Mouse (Mus musculus): ENCODE data around the gene Zmat5. TPM values are rescaled to one million over a fixed set of nuclear protein-coding genes. Genes with fewer than 3 reads are reported as not detected.

Gene Zmat5
- polyA plus RNA-seq, 1 experiment = 55.1 TPM

DNA sequence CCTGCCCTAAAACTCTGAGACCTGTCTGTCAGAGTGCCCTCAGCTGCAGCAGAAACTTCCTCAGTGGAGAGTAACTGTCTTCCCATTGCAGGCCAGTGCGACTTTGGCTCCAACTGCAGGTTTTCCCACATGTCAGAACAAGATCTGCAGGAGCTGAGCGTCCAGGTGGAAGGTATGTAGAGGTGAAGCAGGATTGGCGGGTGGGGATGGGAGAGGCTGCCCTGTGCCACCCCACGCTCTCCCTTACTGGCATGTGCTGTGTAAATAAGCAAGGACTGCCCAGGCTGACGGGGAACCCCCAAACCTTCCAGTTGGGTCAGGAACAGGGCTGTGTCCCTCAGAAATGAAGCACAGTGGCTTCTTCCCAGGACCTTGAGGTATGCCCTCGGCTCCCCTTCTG lies 25.6 kb downstream of the Zmat5 start:
- TF ChIP-seq POLR2A (IDR thresholded peaks at IDR 0.05; ENCODE audit: borderline replicate concordance, extremely low read depth, low read depth, low read length) (no peak), CTCF (IDR thresholded peaks at IDR 0.05; ENCODE audit: insufficient read depth, low read length) (no peak)
- 68% methylated on average over 6 of the region's 6 CpGs for WGBS
- no peak for DNase-seq
- Histone ChIP-seq H3K4me1 (ENCODE audit: control insufficient read depth, insufficient read depth, low read length) (peaks cover 6% of the 10 kb centered on the region), H3K4me3 (replicated peaks; ENCODE audit: extremely low read depth, low read depth, low read length) (no peak overlapping the region)

DNA sequence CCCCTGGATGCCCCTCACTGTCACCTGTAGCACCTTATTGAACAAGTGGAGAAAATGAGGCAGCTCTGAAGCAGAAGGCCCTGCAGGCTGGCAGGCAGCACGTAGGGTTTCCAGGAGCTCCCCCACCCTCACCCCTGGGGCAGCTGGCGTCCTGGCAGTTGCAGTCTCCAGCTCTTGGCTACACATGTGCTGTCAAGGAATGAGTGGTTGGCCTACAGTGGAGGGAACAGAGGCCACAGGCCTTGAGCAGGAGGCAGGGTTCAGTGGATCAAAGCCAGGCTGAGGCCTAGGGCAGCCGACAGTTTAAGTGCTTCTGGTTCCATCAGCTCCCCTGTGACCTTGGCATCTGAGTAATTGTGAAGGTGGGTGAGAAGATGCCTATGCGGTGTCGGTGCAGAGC lies 26.4 kb downstream of the Zmat5 start:
- DNase-seq = no peak
- no peak overlapping the region for H3K4me3 ChIP-seq (replicated peaks; ENCODE audit: extremely low read depth, low read depth, low read length)
- H3K4me1 ChIP-seq (ENCODE audit: control insufficient read depth, insufficient read depth, low read length) = peaks cover 6% of the 10 kb centered on the region
- WGBS = 79% methylated on average over 5 of the region's 5 CpGs
- TF ChIP-seq POLR2A (IDR thresholded peaks at IDR 0.05; ENCODE audit: borderline replicate concordance, extremely low read depth, low read depth, low read length) (no peak), CTCF (IDR thresholded peaks at IDR 0.05; ENCODE audit: insufficient read depth, low read length) (no peak)

DNA sequence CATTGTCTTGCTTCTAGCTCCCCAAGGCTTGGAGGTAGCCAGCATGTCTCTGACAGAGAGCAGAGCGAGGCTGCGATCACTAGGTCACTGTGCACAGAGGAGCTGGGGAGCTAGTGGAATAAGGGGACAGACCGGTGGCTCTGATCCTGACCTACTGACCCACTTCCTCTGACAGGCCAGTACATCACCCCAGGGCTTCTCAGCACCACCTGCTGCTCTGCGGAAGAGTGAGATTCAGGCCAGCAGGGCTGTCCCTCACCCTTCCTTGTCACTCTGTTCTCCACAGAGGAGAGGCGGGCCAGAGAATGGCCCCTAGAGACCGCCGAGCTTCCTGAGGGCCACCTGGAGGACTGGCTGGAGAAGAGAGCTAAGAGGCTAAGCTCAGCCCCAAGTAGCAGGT lies 27.3 kb downstream of the Zmat5 start:
- Histone ChIP-seq H3K4me1 (ENCODE audit: control insufficient read depth, insufficient read depth, low read length) (peaks cover 6% of the 10 kb centered on the region), H3K4me3 (replicated peaks; ENCODE audit: extremely low read depth, low read depth, low read length) (no peak overlapping the region)
- 88% methylated on average over 7 of the region's 7 CpGs for WGBS
- no peak for TF ChIP-seq POLR2A (IDR thresholded peaks at IDR 0.05; ENCODE audit: borderline replicate concordance, extremely low read depth, low read depth, low read length)
- no peak for TF ChIP-seq CTCF (IDR thresholded peaks at IDR 0.05; ENCODE audit: insufficient read depth, low read length)
- no peak for DNase-seq

GRCm38 (mm10) chr11:4734179-4734578 lies 29.7 kb downstream of the Zmat5 start:
- H3K4me3 ChIP-seq (replicated peaks; ENCODE audit: extremely low read depth, low read depth, low read length) = no peak overlapping the region
- TF ChIP-seq POLR2A (IDR thresholded peaks at IDR 0.05; ENCODE audit: borderline replicate concordance, extremely low read depth, low read depth, low read length) (no peak), CTCF (IDR thresholded peaks at IDR 0.05; ENCODE audit: insufficient read depth, low read length) (no peak)
- peaks cover 6% of the 10 kb centered on the region for H3K4me1 ChIP-seq (ENCODE audit: control insufficient read depth, insufficient read depth, low read length)
- 54% methylated on average over 12 of the region's 12 CpGs for WGBS
- no peak for DNase-seq

- DNase-seq = no peak
- Histone ChIP-seq H3K4me1 (ENCODE audit: control insufficient read depth, insufficient read depth, low read length) (no peaks in the 10 kb centered on the region), H3K4me3 (replicated peaks; ENCODE audit: extremely low read depth, low read depth, low read length) (no peak overlapping the region)
- no peak for TF ChIP-seq CTCF (IDR thresholded peaks at IDR 0.05; ENCODE audit: insufficient read depth, low read length)
- no peak for TF ChIP-seq POLR2A (IDR thresholded peaks at IDR 0.05; ENCODE audit: borderline replicate concordance, extremely low read depth, low read depth, low read length)
- 70% methylated on average over 6 of the region's 6 CpGs for WGBS
Measured at GRCm38 (mm10) chr11:4736355-4736754, 31.9 kb downstream of the Zmat5 start.

GRCm38 (mm10) chr11:4737682-4738081 lies 33.2 kb downstream of the Zmat5 start:
- H3K4me3 ChIP-seq (replicated peaks; ENCODE audit: extremely low read depth, low read depth, low read length) = no peak overlapping the region
- 77% methylated on average over 10 of the region's 10 CpGs for WGBS
- DNase-seq = no peak
- no peak for TF ChIP-seq CTCF (IDR thresholded peaks at IDR 0.05; ENCODE audit: insufficient read depth, low read length)
- no peak for TF ChIP-seq POLR2A (IDR thresholded peaks at IDR 0.05; ENCODE audit: borderline replicate concordance, extremely low read depth, low read depth, low read length)
- H3K4me1 ChIP-seq (ENCODE audit: control insufficient read depth, insufficient read depth, low read length) = no peaks in the 10 kb centered on the region

GRCm38 (mm10) chr11:4738719-4739118 lies 34.2 kb downstream of the Zmat5 start:
- TF ChIP-seq POLR2A (IDR thresholded peaks at IDR 0.05; ENCODE audit: borderline replicate concordance, extremely low read depth, low read depth, low read length) (no peak), CTCF (IDR thresholded peaks at IDR 0.05; ENCODE audit: insufficient read depth, low read length) (no peak)
- Histone ChIP-seq H3K4me1 (ENCODE audit: control insufficient read depth, insufficient read depth, low read length) (no peaks in the 10 kb centered on the region), H3K4me3 (replicated peaks; ENCODE audit: extremely low read depth, low read depth, low read length) (no peak overlapping the region)
- DNase-seq = no peak
- 94% methylated on average over 16 of the region's 16 CpGs for WGBS

DNA sequence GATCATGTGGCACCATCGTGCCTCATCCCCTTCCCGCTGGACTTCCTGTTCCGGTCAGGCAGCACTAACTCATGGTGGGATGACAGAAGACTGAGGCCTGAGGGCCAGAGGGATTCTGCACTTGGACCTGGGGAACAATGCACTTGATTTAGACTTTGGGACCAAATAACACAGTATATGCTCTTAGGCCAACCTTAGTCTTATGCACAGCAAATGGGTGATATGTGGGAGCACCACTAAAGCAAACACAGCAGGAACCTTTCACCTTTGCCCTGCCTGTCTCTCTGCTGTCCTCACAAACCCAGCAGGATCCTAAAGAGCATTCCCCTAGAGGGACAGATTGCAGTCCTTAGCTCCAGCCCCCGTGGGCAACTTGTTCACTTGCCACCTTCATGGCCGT lies 36.3 kb downstream of the Zmat5 start:
- DNase-seq = no peak

DNA sequence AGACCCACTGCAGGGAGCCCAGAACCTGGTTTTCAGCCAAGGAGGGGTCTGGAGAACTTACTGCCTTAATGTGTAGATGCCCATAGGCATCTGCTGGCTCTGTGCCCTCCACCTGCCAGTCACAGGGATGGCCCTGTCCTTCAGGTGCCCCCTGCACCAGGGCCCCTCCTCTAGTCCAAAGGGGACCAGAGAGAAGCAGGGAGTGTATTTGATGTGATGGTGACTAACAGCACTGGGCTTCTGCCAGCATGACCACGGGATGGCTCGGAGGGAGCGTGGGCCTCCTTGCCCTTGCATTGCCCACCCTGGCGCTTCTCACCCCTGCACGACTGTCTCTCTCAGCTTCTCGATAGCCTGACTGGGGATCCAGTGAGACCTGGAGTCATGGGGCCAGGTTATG lies 40.2 kb downstream of the Zmat5 start:
- no peak for DNase-seq
- whole genome bisulfite sequencing = 63% methylated on average over 6 of the region's 6 CpGs
- Histone ChIP-seq H3K4me1 (ENCODE audit: control insufficient read depth, insufficient read depth, low read length) (no peaks in the 10 kb centered on the region), H3K4me3 (replicated peaks; ENCODE audit: extremely low read depth, low read depth, low read length) (no peak overlapping the region)
- TF ChIP-seq CTCF (IDR thresholded peaks at IDR 0.05; ENCODE audit: insufficient read depth, low read length) = no peak
- TF ChIP-seq POLR2A (IDR thresholded peaks at IDR 0.05; ENCODE audit: borderline replicate concordance, extremely low read depth, low read depth, low read length) = no peak

More for the DNA sequence above, 36.3 kb downstream of the Zmat5 start:
- no peak overlapping the region for H3K4me3 ChIP-seq (replicated peaks; ENCODE audit: extremely low read depth, low read depth, low read length)
- 48% methylated on average over 5 of the region's 5 CpGs for WGBS
- no peaks in the 10 kb centered on the region for H3K4me1 ChIP-seq (ENCODE audit: control insufficient read depth, insufficient read depth, low read length)
- no peak for TF ChIP-seq CTCF (IDR thresholded peaks at IDR 0.05; ENCODE audit: insufficient read depth, low read length)
- no peak for TF ChIP-seq POLR2A (IDR thresholded peaks at IDR 0.05; ENCODE audit: borderline replicate concordance, extremely low read depth, low read depth, low read length)

GRCm38 (mm10) chr11:4745969-4746368 lies 41.5 kb downstream of the Zmat5 start:
- no peak for DNase-seq
- WGBS = 2% methylated on average over 39 of the region's 39 CpGs
- TF ChIP-seq CTCF (IDR thresholded peaks at IDR 0.05; ENCODE audit: insufficient read depth, low read length) = no peak
- TF ChIP-seq POLR2A (IDR thresholded peaks at IDR 0.05; ENCODE audit: borderline replicate concordance, extremely low read depth, low read depth, low read length) = no peak
- Histone ChIP-seq H3K4me1 (ENCODE audit: control insufficient read depth, insufficient read depth, low read length) (no peaks in the 10 kb centered on the region), H3K4me3 (replicated peaks; ENCODE audit: extremely low read depth, low read depth, low read length) (no peak overlapping the region)
